Mouse (Mus musculus): ENCODE results near the gene 4930407I10Rik.

4930407I10Rik gene

DNA sequence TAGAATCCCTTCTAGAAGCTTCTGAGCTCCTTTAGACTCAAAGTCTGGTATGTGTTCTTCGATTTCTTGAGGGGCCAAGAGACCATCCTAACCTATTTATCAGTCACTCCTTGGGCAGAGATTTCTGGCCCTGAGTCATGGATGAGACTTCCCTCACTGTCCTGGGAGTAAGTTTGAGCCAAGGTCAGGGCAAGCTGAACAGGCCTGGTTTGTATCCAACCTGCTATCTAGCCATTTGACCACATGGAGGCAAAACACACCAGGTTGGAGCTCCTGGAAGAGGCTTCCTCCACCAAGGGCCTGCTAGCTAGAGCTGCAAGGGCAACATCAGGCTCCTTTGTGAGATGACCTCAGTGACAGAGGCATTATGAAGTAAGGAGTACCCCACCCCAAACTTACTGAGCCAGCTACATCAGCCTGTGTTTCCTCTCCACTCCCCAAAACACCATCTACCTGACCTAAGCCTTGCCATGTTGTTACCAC is at the start of gene 4930407I10Rik:
Gene 4930407I10Rik, plus strand, starts transcription at position 433 of the 483 bp plus-strand sequence.
- no peak for DNase-seq (ENCODE audit: low read depth)

DNA sequence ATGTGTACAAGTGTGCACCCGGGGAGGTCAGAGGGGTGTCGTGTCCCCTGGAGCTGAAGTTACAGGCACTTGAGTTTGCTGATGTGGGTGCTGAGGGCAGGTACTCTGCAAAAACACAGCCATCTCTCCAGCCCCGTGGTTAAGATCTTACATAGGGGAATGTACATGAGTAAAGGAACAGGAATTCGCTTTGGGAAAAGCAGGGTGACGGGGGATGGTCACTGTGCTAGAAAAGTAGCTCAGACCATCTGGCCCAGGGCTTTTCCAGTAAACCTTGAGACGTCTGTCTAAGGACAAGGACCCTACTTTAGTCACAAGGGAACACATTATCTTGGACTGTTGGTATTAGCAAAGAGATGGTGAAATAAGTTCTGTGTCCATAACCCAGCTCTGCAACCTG is 47.0 kb upstream of the 4930407I10Rik start:
- DNase-seq (ENCODE audit: low read depth): peak; percentile 73

DNA sequence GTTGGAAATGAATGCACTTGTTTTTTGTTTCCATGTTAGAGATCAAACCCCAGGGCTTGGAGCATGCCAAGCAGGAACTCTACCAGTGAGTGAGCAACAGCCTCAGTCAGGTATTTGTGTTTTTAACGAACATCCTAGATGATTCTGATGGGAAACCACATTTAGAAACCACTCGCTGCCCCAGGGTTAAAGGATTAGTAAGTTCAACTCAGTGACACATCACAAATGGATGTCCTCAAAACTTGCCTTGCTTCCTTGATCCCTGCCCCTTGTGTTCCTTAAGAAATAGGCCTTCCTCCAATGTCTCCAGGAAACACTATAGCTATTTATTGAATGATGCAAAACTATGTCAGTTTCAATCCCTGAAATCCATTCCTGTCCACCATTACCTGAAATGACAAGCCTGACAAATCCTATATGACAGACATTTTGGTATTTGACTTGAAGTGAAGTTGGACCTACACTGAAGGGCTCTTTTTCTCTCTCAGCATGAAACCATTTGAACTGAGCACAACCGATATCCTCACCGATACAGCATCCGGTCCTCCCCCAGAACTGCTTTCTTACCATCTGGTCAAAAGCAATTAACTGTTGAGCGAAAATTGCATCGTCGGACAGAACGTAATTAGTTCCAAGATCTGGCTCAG is 44.1 kb upstream of the 4930407I10Rik start:
- no peak for DNase-seq (ENCODE audit: low read depth)

GRCm38 (mm10) chr15:82015392-82016100 is 43.4 kb upstream of the 4930407I10Rik start:
- DNase-seq (ENCODE audit: low read depth): peak; percentile 41

DNA sequence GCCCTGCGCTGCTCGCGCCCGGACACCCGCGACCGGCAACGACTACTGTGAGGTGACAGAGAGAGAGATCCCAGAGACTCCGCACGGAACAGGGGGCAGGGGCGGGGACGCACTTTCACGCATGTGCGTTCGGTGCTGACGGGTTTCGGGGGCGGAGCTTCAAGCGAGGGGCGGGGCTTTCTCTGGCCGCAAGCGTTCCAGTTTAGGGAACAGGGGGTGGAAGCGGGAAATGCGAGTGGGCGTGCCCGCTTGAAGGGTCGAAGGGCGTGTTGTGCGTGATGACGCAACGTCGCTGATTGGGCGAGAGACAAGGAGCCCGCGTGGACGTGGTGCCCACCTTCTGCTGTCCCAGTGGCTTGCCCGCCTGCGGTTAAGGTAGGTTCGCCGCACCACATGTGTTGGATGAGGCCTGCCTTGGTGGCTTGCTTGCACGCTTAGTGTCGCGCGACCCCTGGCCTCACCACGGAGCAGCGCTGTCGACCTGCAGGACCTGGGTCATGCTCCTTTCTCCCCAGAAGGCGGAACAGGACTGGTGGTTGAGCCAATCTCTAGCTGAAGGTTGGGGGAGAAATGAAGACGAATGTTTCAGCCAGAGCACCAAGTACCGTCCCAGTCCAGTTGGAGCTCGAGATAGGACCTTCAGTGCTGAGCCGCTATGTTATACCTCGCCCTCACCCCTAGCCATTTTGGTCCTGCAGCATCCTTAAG is 42.7 kb upstream of the 4930407I10Rik start:
- peak; percentile 99 for DNase-seq (ENCODE audit: low read depth)

DNA sequence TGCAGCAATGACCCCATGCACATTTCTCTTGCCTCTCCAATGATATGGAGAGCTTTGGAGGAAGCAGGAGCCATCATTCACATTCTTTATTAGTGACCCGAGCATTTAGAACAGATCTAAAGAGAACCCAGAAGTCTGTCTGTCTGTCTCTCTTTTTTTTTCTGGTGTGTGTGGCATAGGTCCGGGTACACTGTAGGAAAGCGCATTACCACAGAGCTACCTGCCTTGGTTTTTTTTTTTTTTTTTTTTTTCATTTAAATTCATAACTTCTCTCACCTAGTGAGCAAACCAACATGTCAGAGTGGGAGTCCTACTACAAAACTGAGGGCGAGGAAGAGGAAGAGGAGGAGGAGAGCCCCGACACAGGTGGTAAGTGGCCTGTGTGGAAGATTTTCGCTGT is 42.1 kb upstream of the 4930407I10Rik start:
- DNase-seq (ENCODE audit: low read depth): no peak

GRCm38 (mm10) chr15:82017461-82017860 is 41.5 kb upstream of the 4930407I10Rik start:
- DNase-seq (ENCODE audit: low read depth): no peak

GRCm38 (mm10) chr15:82019288-82019687 is 39.7 kb upstream of the 4930407I10Rik start:
- no peak for DNase-seq (ENCODE audit: low read depth)

- peak; percentile 28 for DNase-seq (ENCODE audit: low read depth)
Observed at GRCm38 (mm10) chr15:82022535-82023088, 36.3 kb upstream of the 4930407I10Rik start.

DNA sequence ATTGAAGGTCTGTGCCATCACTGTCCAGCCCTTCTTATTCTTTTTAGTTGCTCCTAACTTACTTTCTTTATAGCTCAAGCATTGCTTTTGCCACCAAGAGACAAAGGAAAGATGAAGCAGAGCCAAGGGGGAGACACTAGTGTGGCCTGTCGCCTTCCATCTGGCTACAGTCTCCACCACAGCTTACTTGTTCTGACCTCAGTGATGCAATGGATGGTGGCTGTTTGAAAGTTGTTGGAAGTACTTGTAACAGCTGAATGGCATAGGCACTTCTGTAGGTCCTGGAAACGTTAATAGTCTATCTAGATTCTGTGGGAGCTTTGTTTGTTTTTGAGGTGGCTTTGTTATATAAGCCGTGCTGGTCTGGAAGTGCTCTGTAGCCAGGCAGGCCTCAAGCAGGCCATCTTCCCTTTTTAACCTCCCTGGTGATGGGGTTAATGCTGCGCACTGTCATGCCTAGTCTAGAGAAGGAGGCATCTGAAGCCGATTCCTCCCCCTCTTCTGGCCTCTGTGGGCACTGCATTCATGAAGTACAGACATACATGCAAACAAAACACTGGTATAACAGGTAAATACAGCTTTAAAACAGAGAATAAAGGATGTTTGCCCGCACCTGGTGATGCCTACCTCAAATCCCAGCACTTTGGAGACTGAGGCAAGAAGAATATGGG is 34.9 kb upstream of the 4930407I10Rik start:
- no peak for DNase-seq (ENCODE audit: low read depth)

- no peak for DNase-seq (ENCODE audit: low read depth)
Observed at GRCm38 (mm10) chr15:82027276-82027675, 31.7 kb upstream of the 4930407I10Rik start.

- DNase-seq (ENCODE audit: low read depth): no peak
Observed at GRCm38 (mm10) chr15:82027726-82028125, 31.2 kb upstream of the 4930407I10Rik start.

DNA sequence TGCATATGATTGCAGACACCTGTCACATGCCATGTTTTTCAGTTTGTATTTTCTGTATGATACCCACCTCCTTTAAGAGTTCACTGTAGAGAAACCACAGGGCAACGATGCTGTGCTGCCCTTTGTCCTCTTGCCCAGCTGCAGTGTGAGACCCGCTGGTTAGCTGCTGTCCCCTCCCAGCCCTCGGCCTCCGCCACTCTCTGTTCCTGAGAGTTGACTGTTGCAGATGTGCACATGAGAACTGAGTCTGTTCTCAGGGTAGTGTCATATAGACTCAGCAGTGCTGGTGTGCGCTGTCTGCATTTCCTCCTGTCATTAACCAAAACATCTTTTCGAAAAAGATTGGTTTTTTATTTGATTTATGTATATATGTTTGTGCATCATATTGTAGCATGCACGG is 26.6 kb upstream of the 4930407I10Rik start:
- no peak for DNase-seq (ENCODE audit: low read depth)

DNA sequence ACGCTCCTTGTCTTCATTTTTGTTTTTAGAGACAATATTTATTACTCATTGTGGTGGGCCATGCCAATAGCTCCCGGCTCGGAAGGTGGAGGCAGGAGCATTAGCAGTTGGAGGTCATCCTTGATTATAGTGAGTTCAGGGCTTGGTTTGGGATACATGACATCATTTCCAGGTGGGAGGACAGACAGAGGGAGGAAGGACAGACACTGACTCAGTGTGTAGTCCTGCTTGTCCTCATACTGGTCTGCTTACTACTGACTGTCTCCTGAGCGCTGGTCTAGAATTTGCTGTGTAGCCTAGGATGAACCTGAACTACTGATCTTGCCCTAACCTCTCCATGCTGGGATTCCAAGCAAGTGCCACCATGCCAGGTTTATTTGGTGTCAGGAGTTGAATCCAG is 25.2 kb upstream of the 4930407I10Rik start, which contains the start of gene Desi1:
Gene Desi1, minus strand, starts transcription at position 101 of the 400 bp plus-strand sequence.
- DNase-seq (ENCODE audit: low read depth): no peak

- peak; percentile 78 for DNase-seq (ENCODE audit: low read depth)
Observed at GRCm38 (mm10) chr15:82035904-82036689, 22.9 kb upstream of the 4930407I10Rik start.

DNA sequence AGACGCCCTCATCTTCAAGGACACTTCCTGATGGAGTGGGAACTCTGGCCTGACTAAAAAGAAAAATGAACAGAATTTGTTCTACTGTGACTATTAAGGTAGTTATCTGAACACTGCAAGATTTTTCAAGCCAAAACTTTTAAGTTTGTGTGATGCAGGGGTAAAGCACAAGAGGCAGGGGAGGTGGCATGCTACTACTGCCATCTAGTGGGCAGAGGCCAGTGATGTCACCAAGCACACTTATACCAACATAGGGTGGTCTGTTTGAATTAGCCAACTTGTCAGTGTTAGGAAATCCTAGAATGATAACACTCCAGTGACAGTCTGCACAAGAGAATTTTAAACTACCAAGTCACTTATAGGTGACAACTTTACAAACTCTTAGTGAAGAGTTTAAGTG is 18.3 kb upstream of the 4930407I10Rik start:
- DNase-seq (ENCODE audit: low read depth): peak; percentile 77

DNA sequence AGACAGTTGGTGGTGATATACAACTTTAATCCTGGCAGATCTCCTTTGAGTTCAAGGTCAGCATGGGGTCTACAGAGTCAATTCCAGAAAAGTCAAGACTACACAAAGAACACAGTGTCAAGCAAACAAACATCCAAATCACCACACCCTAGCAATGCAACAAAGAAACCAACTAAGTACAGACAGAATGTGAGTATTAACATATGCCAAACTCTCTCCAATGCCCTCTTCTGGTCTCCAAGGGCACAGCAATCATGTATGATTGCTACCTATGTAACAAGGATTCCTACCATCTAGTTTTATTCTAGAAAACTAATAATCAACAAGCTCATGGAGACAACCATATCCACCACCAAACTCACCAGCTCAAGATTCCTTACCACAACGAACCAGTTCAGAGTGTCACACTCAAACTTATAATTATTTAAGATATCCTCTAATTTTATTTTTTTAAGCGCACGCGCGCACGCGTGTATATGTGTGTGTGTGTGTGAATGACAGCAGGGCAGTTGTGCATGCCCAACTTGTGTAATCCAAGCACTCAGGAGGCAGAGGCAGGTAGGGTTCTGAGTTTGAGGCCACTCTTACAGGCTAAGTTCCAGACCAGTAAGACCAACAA is 14.7 kb upstream of the 4930407I10Rik start:
- peak; percentile 66 for DNase-seq (ENCODE audit: low read depth)

- peak; percentile 21 for DNase-seq (ENCODE audit: low read depth)
Observed at GRCm38 (mm10) chr15:82046246-82046891, 12.6 kb upstream of the 4930407I10Rik start.

- peak; percentile 93 for DNase-seq (ENCODE audit: low read depth)
Observed at GRCm38 (mm10) chr15:82047080-82047883, 11.7 kb upstream of the 4930407I10Rik start, which contains the start of gene Snu13. Gene Snu13 (minus strand): TSS chr15:82047598.

All from NIH3T3 (cell line).